Mouse (Mus musculus): ENCODE data around the gene Blzf1. TPM values are rescaled to one million over a fixed set of nuclear protein-coding genes. Genes with fewer than 3 reads are reported as not detected.

Blzf1 gene
- polyA plus RNA-seq, 1 experiment from 2014 or later: 31.3 TPM

GRCm38 (mm10) chr1:164284007-164284406 lies 23.3 kb downstream of the Blzf1 start:
- peaks cover 5% of the 10 kb centered on the region; the same call in 1 of the 2 replicates for H3K36me3 ChIP-seq
- no peak overlapping the region for H3K27ac ChIP-seq
- H3K27me3 ChIP-seq (ENCODE audit: insufficient read depth, poor library complexity, severe bottlenecking): no peaks in the 10 kb centered on the region
- H3K9me3 ChIP-seq: no peaks in the 10 kb centered on the region
- DNase-seq (ENCODE audit: low spot score): no peak
- no peak overlapping the region for H3K4me3 ChIP-seq
- WGBS: 86% methylated on average over 3 of the region's 3 CpGs
- peaks cover 6% of the 10 kb centered on the region; the same call in 1 of the 2 replicates for H3K4me1 ChIP-seq

GRCm38 (mm10) chr1:164279332-164279731 lies 28.0 kb downstream of the Blzf1 start:
- H3K27me3 ChIP-seq (ENCODE audit: insufficient read depth, poor library complexity, severe bottlenecking): no peaks in the 10 kb centered on the region
- WGBS: 67% methylated on average over 4 of the region's 4 CpGs
- peaks cover 5% of the 10 kb centered on the region; the same call in 1 of the 2 replicates for H3K36me3 ChIP-seq
- no peak for DNase-seq (ENCODE audit: low spot score)
- no peak overlapping the region for H3K27ac ChIP-seq
- H3K4me3 ChIP-seq: no peak overlapping the region
- no peaks in the 10 kb centered on the region for H3K9me3 ChIP-seq
- H3K4me1 ChIP-seq: no peaks in the 10 kb centered on the region

DNA sequence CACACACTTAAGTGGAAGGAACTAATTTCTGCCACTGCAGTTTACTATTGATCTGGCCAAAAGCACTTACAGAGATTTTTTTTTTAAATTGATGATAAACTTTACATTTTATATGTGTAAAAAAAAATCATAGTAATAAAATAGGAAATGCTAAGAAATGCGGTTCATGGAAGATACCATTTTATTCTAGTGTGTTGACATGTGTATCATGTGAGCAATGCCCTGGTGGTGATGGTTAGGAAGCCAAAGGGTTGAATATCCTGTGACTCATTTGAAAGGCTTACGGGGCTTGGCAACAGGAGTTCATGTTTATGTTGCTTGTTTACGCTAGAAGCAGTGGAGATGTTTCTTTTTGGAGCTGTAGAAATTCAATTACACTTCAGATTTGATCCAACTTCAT lies 30.7 kb downstream of the Blzf1 start:
- 88% methylated on average over 3 of the region's 3 CpGs for WGBS

GRCm38 (mm10) chr1:164275455-164275954 lies 31.8 kb downstream of the Blzf1 start, which contains the start of gene Ccdc181:
Ccdc181 (plus strand) TSS chr1:164275585.
- H3K27ac ChIP-seq: peak within 1 kb of the TSS; percentile 82
- WGBS: under 1% methylated on average over 31 of the region's 31 CpGs

More for the DNA sequence above, 30.7 kb downstream of the Blzf1 start:
- Histone ChIP-seq H3K27me3 (ENCODE audit: insufficient read depth, poor library complexity, severe bottlenecking) (no peaks in the 10 kb centered on the region), H3K9me3 (no peaks in the 10 kb centered on the region), H3K4me1 (no peaks in the 10 kb centered on the region), H3K4me3 (no peak overlapping the region), H3K36me3 (0 out of 2 replicates have a peak, but pooled peaks cover 5% of the 10 kb centered on the region), H3K27ac (no peak overlapping the region)
- no peak for DNase-seq (ENCODE audit: low spot score)

DNA sequence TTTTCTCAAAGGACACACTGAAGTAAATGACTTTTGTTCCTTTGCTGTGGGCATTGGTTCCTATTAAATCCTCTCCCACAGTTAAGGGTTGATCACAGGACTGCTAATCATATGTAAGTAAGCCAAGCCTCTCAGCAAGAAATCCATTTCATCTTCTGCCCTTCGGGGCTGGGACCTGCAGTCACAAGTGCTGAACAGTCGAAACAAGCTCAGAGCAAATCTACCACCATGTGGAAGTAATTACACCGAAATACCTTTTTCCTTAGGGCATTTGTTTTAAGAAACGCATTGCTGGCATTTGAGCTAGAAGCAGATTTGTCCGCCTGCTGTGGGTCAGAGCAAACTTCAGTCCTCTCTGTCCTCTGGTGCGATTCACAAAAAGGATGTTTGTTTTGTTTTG lies 33.6 kb downstream of the Blzf1 start:
- 62% methylated on average over 6 of the region's 6 CpGs for WGBS
- Histone ChIP-seq H3K9me3 (no peaks in the 10 kb centered on the region), H3K4me3 (no peak overlapping the region), H3K4me1 (no peaks in the 10 kb centered on the region), H3K27me3 (ENCODE audit: insufficient read depth, poor library complexity, severe bottlenecking) (no peaks in the 10 kb centered on the region), H3K36me3 (no peaks in the 10 kb centered on the region), H3K27ac (no peak overlapping the region)
- DNase-seq (ENCODE audit: low spot score): no peak

More at GRCm38 (mm10) chr1:164275455-164275954, 31.8 kb downstream of the Blzf1 start, which contains the start of gene Ccdc181:
- no peaks in the 10 kb centered on the region for H3K27me3 ChIP-seq (ENCODE audit: insufficient read depth, poor library complexity, severe bottlenecking)
- peak; percentile 97 for DNase-seq (ENCODE audit: low spot score)
- no peaks in the 10 kb centered on the region for H3K9me3 ChIP-seq
- H3K4me3 ChIP-seq: peak within 1 kb of the TSS; percentile 74
- H3K4me1 ChIP-seq: no peaks in the 10 kb centered on the region
- 0 out of 2 replicates have a peak, but pooled peaks cover 3% of the 10 kb centered on the region for H3K36me3 ChIP-seq

GRCm38 (mm10) chr1:164270941-164271340 lies 36.3 kb downstream of the Blzf1 start:
- Histone ChIP-seq H3K36me3 (no peaks in the 10 kb centered on the region), H3K27me3 (ENCODE audit: insufficient read depth, poor library complexity, severe bottlenecking) (no peaks in the 10 kb centered on the region), H3K4me3 (no peak overlapping the region), H3K9me3 (no peaks in the 10 kb centered on the region), H3K4me1 (no peaks in the 10 kb centered on the region), H3K27ac (no peak overlapping the region)
- no peak for DNase-seq (ENCODE audit: low spot score)
- 84% methylated on average over 7 of the region's 7 CpGs for WGBS

DNA sequence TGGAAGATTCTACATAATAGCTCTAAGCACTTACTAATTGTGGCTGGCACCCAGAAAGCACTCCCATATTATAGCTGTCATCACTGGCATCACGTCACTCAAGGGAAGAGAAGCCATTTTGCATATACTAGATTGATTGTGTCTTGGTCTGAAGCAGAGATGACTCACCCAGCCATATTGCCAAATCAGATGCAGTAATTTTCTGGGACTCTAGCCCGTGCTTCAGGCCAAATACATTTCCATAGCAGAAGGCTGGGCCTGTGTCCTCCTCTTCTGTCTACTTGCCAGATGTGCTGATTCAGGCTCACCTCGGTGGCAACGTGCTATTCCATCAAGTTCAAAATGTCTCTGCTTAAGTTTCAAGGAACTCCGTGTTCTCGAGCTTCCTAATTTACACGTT lies 45.7 kb downstream of the Blzf1 start:
- no peaks in the 10 kb centered on the region for H3K27me3 ChIP-seq (ENCODE audit: insufficient read depth, poor library complexity, severe bottlenecking)
- H3K9me3 ChIP-seq: no peaks in the 10 kb centered on the region
- H3K4me3 ChIP-seq: no peak overlapping the region
- H3K27ac ChIP-seq: no peak overlapping the region
- 91% methylated on average over 7 of the region's 7 CpGs for WGBS
- DNase-seq (ENCODE audit: low spot score): no peak
- peaks cover 35% of the 10 kb centered on the region for H3K36me3 ChIP-seq
- H3K4me1 ChIP-seq: no peaks in the 10 kb centered on the region

DNA sequence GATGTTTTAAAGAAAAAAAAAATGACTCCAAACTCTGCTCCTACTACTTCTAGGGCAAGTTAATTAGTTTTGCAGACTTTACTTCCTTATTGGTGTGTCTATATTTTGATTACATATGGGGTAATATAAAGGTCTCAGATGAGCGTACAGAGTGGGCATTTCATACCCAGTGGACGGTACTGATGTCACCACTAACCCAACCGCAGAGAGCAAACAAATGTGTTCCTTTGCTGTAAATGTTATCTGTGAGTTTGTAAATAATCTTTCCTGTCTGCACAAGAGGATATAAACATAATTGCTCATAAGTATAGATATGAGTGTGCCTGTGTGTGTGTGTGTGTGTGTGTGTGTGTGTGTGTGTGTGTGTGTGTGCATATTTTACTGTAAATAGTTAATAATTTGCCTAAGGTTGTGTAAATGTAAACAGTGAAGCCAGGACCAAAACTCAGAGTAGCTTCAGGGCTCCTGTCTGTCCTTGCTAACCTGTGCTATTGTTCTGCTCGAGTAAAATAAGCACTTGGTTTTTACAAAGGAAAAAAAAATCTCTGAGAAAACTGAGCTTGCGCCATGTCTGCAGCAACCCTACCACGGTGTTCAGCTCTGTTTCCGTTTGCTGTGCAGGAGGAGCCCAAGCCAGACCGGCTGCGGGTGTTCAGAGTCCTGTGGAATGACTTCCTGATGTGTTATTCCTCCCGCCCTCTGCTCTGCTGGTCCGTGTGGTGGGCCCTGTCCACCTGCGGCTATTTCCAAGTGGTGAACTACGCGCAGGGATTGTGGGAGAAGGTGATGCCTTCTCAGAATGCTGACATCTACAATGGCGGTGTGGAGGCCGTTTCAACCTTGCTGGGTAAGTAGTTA lies 46.9 kb downstream of the Blzf1 start:
- no peak for DNase-seq (ENCODE audit: low spot score)
- Histone ChIP-seq H3K27me3 (ENCODE audit: insufficient read depth, poor library complexity, severe bottlenecking) (no peaks in the 10 kb centered on the region), H3K4me3 (no peak overlapping the region), H3K27ac (no peak overlapping the region), H3K36me3 (peaks cover 38% of the 10 kb centered on the region), H3K4me1 (no peaks in the 10 kb centered on the region), H3K9me3 (no peaks in the 10 kb centered on the region)
- WGBS: 84% methylated on average over 16 of the region's 16 CpGs

DNA sequence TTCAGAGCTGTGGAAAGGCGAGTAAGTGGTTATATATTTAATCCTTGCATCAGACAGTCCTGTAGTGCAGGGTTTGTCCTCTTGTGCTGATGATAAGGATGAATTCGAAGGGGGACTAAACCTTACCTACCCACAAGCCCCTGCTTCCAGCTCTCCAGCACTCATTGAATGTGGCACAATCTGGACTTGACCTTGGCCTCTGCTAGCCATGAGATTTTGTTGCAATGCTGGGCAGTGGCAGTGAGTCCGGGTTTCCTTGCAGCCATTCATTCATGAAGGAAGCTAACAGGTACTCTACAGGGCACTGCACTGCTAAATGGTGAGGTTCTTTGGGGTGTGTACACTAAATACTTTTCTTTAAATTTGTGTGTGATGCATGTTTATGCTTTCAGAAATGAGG lies 52.5 kb downstream of the Blzf1 start:
- WGBS: 68% methylated on average over 3 of the region's 3 CpGs
- Histone ChIP-seq H3K9me3 (no peaks in the 10 kb centered on the region), H3K4me1 (peaks cover 17% of the 10 kb centered on the region), H3K27ac (no peak overlapping the region), H3K36me3 (peaks cover 12% of the 10 kb centered on the region), H3K27me3 (ENCODE audit: insufficient read depth, poor library complexity, severe bottlenecking) (no peaks in the 10 kb centered on the region), H3K4me3 (no peak overlapping the region)
- DNase-seq (ENCODE audit: low spot score): no peak

DNA sequence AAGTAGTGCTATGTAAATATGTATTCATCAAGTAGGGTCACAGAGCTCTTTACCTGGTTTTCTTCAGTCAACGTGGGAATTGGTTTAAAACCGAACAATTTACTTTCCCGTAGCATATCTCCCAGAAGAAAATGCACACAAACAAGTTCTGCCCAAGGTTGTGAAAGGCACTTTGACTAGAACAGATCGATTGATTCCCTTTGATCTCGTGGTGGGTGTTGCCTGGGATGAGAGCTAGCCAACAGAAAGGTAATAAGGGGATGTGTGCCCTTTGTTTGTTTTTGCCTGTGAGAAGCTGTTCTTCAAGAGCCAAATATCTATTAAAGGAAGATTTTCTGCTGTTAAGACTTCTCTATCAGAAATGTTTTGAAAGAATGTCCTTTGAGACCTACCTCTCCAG lies 54.7 kb downstream of the Blzf1 start:
- peaks cover 12% of the 10 kb centered on the region for H3K36me3 ChIP-seq
- H3K27me3 ChIP-seq (ENCODE audit: insufficient read depth, poor library complexity, severe bottlenecking): no peaks in the 10 kb centered on the region
- no peak overlapping the region for H3K27ac ChIP-seq
- no peaks in the 10 kb centered on the region for H3K9me3 ChIP-seq
- H3K4me1 ChIP-seq: peaks cover 22% of the 10 kb centered on the region
- WGBS: 74% methylated on average over 5 of the region's 5 CpGs
- DNase-seq (ENCODE audit: low spot score): no peak
- no peak overlapping the region for H3K4me3 ChIP-seq

DNA sequence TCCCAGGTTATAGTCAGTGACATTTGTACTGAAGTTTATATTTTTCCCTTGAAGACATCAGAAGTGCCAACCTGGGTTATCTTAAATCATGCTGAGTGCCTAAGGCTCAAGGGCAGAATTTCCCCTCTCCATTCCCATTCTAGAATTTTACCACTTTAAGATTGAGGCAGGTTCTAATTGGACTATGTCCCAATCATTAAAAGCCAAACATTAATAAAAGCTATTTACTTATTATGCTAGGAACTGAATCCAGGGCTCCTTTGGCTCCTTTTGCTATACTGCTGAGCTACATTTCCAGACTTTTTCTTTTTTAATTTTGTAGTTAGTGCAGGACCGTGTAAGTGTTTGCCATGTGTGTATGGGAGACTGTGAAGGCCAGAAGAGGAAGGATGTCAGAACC lies 55.9 kb downstream of the Blzf1 start:
- Histone ChIP-seq H3K27ac (no peak overlapping the region), H3K4me1 (peaks cover 23% of the 10 kb centered on the region), H3K9me3 (no peaks in the 10 kb centered on the region), H3K4me3 (no peak overlapping the region), H3K27me3 (ENCODE audit: insufficient read depth, poor library complexity, severe bottlenecking) (no peaks in the 10 kb centered on the region), H3K36me3 (peaks cover 2% of the 10 kb centered on the region; the same call in 1 of the 2 replicates)
- WGBS: 85% methylated on average over 1 of the region's 1 CpGs
- no peak for DNase-seq (ENCODE audit: low spot score)

GRCm38 (mm10) chr1:164250391-164251150 lies 56.7 kb downstream of the Blzf1 start:
- peak overlapping the region; percentile 84 for H3K4me3 ChIP-seq
- no peaks in the 10 kb centered on the region for H3K36me3 ChIP-seq
- no peak for DNase-seq (ENCODE audit: low spot score)
- no peaks in the 10 kb centered on the region for H3K27me3 ChIP-seq (ENCODE audit: insufficient read depth, poor library complexity, severe bottlenecking)
- WGBS: 61% methylated on average over 8 of the region's 8 CpGs
- no peaks in the 10 kb centered on the region for H3K9me3 ChIP-seq
- 0 out of 2 replicates have a peak overlapping the region, but pooled peaks have one; percentile 93 for H3K27ac ChIP-seq
- peaks cover 23% of the 10 kb centered on the region for H3K4me1 ChIP-seq

- H3K9me3 ChIP-seq: no peaks in the 10 kb centered on the region
- peak overlapping the region; percentile 84 for H3K4me3 ChIP-seq
- WGBS: under 1% methylated on average over 33 of the region's 33 CpGs
- no peaks in the 10 kb centered on the region for H3K27me3 ChIP-seq (ENCODE audit: insufficient read depth, poor library complexity, severe bottlenecking)
- H3K36me3 ChIP-seq: no peaks in the 10 kb centered on the region
- no peak for DNase-seq (ENCODE audit: low spot score)
- H3K4me1 ChIP-seq: peaks cover 17% of the 10 kb centered on the region
- H3K27ac ChIP-seq: peak overlapping the region; percentile 93
Measured at GRCm38 (mm10) chr1:164249332-164249711, 58.0 kb downstream of the Blzf1 start.

Data from heart, embryonic 10.5 days (tissue).